Mouse (Mus musculus) cortical plate, adult 2 months (tissue): ENCODE data around the gene Cops7a.

ENCODE experiments used
- CTCF ChIP-seq: fragments of 200-500 bp; IDR thresholded peaks from 2 replicates; pipeline ENCODE4 v1.5.1; 2011; ENCODE audit warnings: mild to moderate bottlenecking, control low read depth, low read length; ENCODE audit not compliant: insufficient read depth; ENCODE audit errors: extremely low read depth
- POLR2A ChIP-seq: fragments of 200-500 bp; IDR thresholded peaks from 2 replicates; pipeline ENCODE4 v1.6.1; 2011; ENCODE audit warnings: mild to moderate bottlenecking, low read length, control low read depth; ENCODE audit not compliant: insufficient read depth; ENCODE audit errors: extremely low read depth

DNA sequence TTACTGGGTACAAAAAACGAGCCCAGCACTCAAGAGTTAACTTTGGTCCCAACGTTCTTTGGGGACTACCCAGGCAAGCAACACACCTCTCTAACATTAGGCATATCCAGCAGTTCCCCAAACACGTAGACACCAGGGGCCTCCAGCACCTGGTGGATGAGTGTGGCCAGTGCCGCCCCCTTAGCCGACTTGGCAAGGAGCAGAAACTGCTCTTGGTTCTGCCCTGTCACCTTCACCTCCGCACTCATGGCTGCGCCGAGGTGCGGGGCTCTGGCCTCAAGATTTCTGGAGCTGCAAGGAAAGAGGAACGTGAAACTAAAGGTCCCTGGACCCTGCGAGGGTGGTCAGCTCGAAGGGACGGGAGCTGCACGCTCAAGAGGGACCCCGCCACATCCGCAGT lies 700 bp downstream of the Cops7a start:
- no peak for TF ChIP-seq CTCF
- TF ChIP-seq POLR2A = no peak
